Mouse (Mus musculus) spleen, adult 2 months (tissue): ENCODE measurements at regions not wholly inside any gene's neighbourhood (a gene's known extent, or its start where the extent isn't known, plus 50 kb on each side); places are given as distances from the start of the nearest gene placed in this dataset.
"Not testable (repeated sequence)": the region's sequence is repeated elsewhere in the genome, so short reads cannot be mapped to it uniquely, and the experiment has no call there.

Experiments
- DNase-seq, 2 experiments: peaks; one replicate each; pipeline versions ENCODE4 v3.0.0 to v3.0.0-alpha.2; 2012 to 2021; ENCODE audit warnings: low spot score in 2 of 2, low read depth in 1 of 2
- H3K27ac ChIP-seq: fragments of 200-500 bp; 2 replicates; pipeline ENCODE4 v1.5.1; 2012; ENCODE audit warnings: low read length, inconsistent platforms; ENCODE audit not compliant: insufficient read depth
- H3K27me3 ChIP-seq: fragments of 200-500 bp; 2 replicates; pipeline ENCODE4 v1.6.1; 2012; ENCODE audit warnings: mild to moderate bottlenecking, moderate library complexity, low read length, inconsistent platforms; ENCODE audit not compliant: control insufficient read depth, insufficient read depth
- H3K36me3 ChIP-seq: fragments of 200-500 bp; 2 replicates; pipeline ENCODE4 v1.6.1; 2012; ENCODE audit warnings: mild to moderate bottlenecking, low read length, inconsistent platforms; ENCODE audit not compliant: control insufficient read depth, insufficient read depth
- H3K4me1 ChIP-seq: fragments of 200-500 bp; 2 replicates; pipeline ENCODE4 v1.6.1; 2011; ENCODE audit warnings: inconsistent platforms; ENCODE audit not compliant: control insufficient read depth, insufficient read depth, insufficient read length
- H3K4me3 ChIP-seq: fragments of 200-500 bp; 2 replicates; pipeline ENCODE4 v1.5.1; 2011; ENCODE audit warnings: mild to moderate bottlenecking, inconsistent platforms; ENCODE audit not compliant: insufficient read depth, insufficient read length; ENCODE audit errors: extremely low read depth
- CTCF ChIP-seq: fragments of 200-500 bp; IDR thresholded peaks from 2 replicates; pipeline ENCODE4 v1.5.1; 2011; ENCODE audit warnings: mild to moderate bottlenecking, inconsistent platforms; ENCODE audit not compliant: insufficient read depth, insufficient read length, insufficient replicate concordance; ENCODE audit errors: extremely low read depth
- POLR2A ChIP-seq: fragments of 200-500 bp; IDR thresholded peaks from 2 replicates; pipeline ENCODE4 v1.6.1; 2011; ENCODE audit warnings: low read depth, low read length, inconsistent platforms
- WGBS: fragments of 180-500 bp; shearing (Covaris S2); methylation state at CpG from one replicate; pipeline ENCODE4 v1.1.7; 2018; 5-methylcytosine and 5-hydroxymethylcytosine counted together

GRCm38 (mm10) chr6:140212403-140212802 lies 171.1 kb upstream of the Plcz1 start:
- no peak overlapping the region for H3K27ac ChIP-seq
- DNase-seq: no peak
- no peaks in the 10 kb centered on the region for H3K36me3 ChIP-seq
- TF ChIP-seq CTCF (no peak), POLR2A (no peak)
- no peak overlapping the region for H3K4me3 ChIP-seq
- 62% methylated on average over 2 of the region's 2 CpGs for WGBS
- H3K4me1 ChIP-seq: no peaks in the 10 kb centered on the region
- no peaks in the 10 kb centered on the region for H3K27me3 ChIP-seq

- Histone ChIP-seq H3K36me3 (no peaks in the 10 kb centered on the region), H3K4me3 (no peak overlapping the region), H3K27ac (no peak overlapping the region), H3K4me1 (no peaks in the 10 kb centered on the region), H3K27me3 (no peaks in the 10 kb centered on the region)
- no peak for DNase-seq
- 88% methylated on average over 6 of the region's 6 CpGs for WGBS
- TF ChIP-seq POLR2A: no peak
- TF ChIP-seq CTCF: no peak
Observed at GRCm38 (mm10) chr6:140210141-140210540, 168.9 kb upstream of the Plcz1 start.

GRCm38 (mm10) chr6:140209083-140209482 lies 167.8 kb upstream of the Plcz1 start:
- Histone ChIP-seq H3K27me3 (no peaks in the 10 kb centered on the region), H3K4me1 (no peaks in the 10 kb centered on the region), H3K27ac (no peak overlapping the region), H3K4me3 (no peak overlapping the region), H3K36me3 (no peaks in the 10 kb centered on the region)
- no peak for DNase-seq
- 89% methylated on average over 14 of the region's 14 CpGs for WGBS
- TF ChIP-seq CTCF (no peak), POLR2A (no peak)

GRCm38 (mm10) chr6:140208375-140208774 lies 167.1 kb upstream of the Plcz1 start:
- Histone ChIP-seq H3K27me3 (no peaks in the 10 kb centered on the region), H3K27ac (no peak overlapping the region), H3K4me1 (no peaks in the 10 kb centered on the region), H3K36me3 (no peaks in the 10 kb centered on the region), H3K4me3 (no peak overlapping the region)
- WGBS: 83% methylated on average over 3 of the region's 3 CpGs
- TF ChIP-seq POLR2A (no peak), CTCF (no peak)
- no peak for DNase-seq

GRCm38 (mm10) chr6:140206676-140207075 lies 165.4 kb upstream of the Plcz1 start:
- not testable (repeated sequence) for H3K4me1 ChIP-seq, H3K27me3 ChIP-seq, H3K4me3 ChIP-seq, DNase-seq, H3K27ac ChIP-seq, H3K36me3 ChIP-seq
- 85% methylated on average over 11 of the region's 11 CpGs for WGBS

- Histone ChIP-seq H3K36me3 (no peaks in the 10 kb centered on the region), H3K4me3 (no peak overlapping the region), H3K4me1 (no peaks in the 10 kb centered on the region), H3K27ac (no peak overlapping the region), H3K27me3 (no peaks in the 10 kb centered on the region)
- TF ChIP-seq CTCF (no peak), POLR2A (no peak)
- DNase-seq: no peak
- 73% methylated on average over 1 of the region's 1 CpGs for WGBS
Observed at GRCm38 (mm10) chr6:140201356-140201755, 160.1 kb upstream of the Plcz1 start.

GRCm38 (mm10) chr6:140200322-140200721 lies 159.1 kb upstream of the Plcz1 start:
- 73% methylated on average over 5 of the region's 5 CpGs for WGBS
- H3K27ac ChIP-seq: no peak overlapping the region
- TF ChIP-seq POLR2A (no peak), CTCF (no peak)
- DNase-seq: no peak
- no peaks in the 10 kb centered on the region for H3K36me3 ChIP-seq
- no peaks in the 10 kb centered on the region for H3K27me3 ChIP-seq
- no peak overlapping the region for H3K4me3 ChIP-seq
- H3K4me1 ChIP-seq: no peaks in the 10 kb centered on the region
